Mouse (Mus musculus): Measurements from ENCODE around the gene Ankrd44. TPM values are rescaled to one million over a fixed set of nuclear protein-coding genes. Genes with fewer than 3 reads are reported as not detected.

The Ankrd44 gene
- polyA plus RNA-seq, 1 experiment: not detected

DNA sequence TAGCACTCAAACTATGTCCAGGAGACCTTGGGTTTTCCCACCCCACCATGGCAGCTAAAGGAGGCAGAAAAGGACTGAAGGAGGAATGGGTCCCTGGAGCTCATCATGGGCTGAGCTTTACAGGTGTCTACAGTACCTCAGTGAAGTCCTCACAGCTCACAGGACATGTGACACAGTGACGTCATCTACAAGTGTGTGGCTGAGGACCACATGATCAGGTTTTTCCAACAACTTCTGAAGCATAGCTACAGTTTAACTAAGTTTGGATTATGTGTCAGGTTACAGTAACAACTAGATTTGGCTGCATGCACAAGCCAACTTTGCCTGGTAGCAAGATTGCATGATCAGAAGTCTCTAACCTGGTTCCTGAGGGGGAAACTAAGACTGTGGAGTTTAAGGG lies 78.9 kb downstream of the Ankrd44 start:
- no peak for TF ChIP-seq GATA1 (IDR thresholded peaks at IDR 0.05; ENCODE audit: low read length)

GRCm38 (mm10) chr1:54846346-54847000 lies 79.7 kb downstream of the Ankrd44 start:
- TF ChIP-seq GATA1 (IDR thresholded peaks at IDR 0.05; ENCODE audit: low read length): no peak

GRCm38 (mm10) chr1:54844361-54844760 lies 81.8 kb downstream of the Ankrd44 start:
- no peak for TF ChIP-seq GATA1 (IDR thresholded peaks at IDR 0.05; ENCODE audit: low read length)

DNA sequence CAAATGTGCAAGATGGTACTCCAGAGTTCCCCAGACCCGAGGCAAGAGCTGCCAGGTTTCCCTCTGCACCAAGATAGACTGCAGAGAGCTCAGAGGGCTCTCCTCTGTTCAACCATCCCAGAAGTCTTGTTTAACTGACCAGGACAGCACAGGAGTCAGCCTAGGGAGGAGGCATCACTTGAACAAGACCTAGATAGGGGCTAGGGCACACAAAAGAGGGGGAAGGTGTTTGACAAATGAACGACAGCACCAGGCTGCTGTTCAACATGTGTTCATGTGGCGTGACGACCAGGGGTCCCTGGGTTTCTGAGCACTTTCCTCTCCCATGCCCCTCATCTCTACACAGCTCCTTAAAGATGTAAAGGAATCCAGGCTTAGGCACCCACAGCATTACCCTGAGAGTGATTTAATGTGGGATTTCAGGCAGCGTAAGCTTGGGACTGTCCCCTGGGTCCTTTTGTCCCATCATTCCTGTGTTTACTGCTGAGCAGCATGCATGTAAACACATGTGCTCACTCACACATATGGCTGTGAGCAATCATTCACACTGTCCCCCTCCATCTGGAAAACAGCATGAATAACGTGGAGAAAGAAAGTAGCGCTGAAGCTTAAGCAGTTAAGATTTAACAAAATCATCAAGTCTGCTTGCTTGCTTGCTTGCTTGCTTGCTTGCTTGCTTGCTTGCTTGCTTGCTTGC lies 83.3 kb downstream of the Ankrd44 start:
- TF ChIP-seq GATA1 (IDR thresholded peaks at IDR 0.05; ENCODE audit: low read length): no peak

- no peak for TF ChIP-seq GATA1 (IDR thresholded peaks at IDR 0.05; ENCODE audit: low read length)
Observed at GRCm38 (mm10) chr1:54841788-54842187, 84.4 kb downstream of the Ankrd44 start.

GRCm38 (mm10) chr1:54840040-54840439 lies 86.1 kb downstream of the Ankrd44 start:
- TF ChIP-seq GATA1 (IDR thresholded peaks at IDR 0.05; ENCODE audit: low read length): no peak

GRCm38 (mm10) chr1:54838486-54838805 lies 87.7 kb downstream of the Ankrd44 start:
- no peak for TF ChIP-seq GATA1 (IDR thresholded peaks at IDR 0.05; ENCODE audit: low read length)

DNA sequence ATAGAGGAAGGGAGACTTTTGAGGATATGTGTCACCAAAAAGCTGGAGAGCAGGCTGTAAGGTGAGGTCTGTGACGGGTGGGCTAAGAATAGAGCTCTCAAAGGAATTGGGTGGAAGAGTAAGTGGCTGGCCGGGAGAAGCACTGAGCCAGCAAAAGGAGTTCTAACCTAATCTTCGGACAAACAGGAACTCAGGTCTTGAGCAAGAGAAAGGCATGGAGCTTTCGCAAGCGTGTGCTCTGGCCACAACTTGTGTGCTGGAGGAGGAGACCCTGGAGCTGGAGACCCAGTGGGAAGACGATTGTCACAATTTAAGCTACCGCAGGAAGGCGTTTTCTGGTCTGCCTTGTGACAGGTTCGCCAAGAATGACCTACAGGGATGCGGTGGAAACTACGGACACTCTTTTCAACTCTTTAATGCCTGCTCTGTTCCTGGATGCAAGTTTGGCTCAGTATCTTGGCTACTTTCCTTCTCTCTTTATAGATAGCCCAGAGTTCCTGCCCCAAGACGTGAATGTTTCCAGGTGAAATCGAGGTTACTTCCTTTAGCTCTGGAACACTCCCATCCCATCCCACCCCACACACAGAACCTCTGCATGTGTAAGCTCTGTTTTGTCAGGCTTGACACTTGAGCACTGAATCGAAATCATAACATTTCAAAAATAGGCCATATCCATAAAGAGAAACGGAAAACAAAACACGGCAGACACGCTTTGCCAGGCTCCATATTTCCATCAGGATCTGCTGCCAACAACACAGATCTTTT lies 88.3 kb downstream of the Ankrd44 start:
- no peak for TF ChIP-seq GATA1 (IDR thresholded peaks at IDR 0.05; ENCODE audit: low read length)

- no peak for TF ChIP-seq GATA1 (IDR thresholded peaks at IDR 0.05; ENCODE audit: low read length)
Observed at GRCm38 (mm10) chr1:54835661-54836205, 90.5 kb downstream of the Ankrd44 start.

DNA sequence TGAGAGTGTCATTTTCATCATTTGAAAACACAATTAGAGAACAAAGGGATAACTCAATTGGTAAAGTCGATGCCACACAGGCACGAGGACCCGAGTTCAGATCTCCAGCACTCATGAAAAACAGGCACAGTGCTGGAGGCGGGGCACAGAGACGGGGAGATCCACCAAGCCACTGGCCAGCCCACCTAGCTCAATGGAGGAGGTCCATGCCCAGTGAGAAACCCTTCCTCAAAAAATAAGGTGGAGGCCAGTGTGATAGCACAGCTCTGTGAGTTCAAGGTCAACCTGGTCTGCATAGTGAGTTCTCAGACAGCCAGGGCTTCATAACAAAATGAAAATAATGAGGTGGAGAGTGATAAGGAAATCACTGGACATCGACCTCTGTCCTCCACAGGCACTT lies 93.0 kb downstream of the Ankrd44 start:
- no peak for TF ChIP-seq GATA1 (IDR thresholded peaks at IDR 0.05; ENCODE audit: low read length)

GRCm38 (mm10) chr1:54832765-54833164 lies 93.4 kb downstream of the Ankrd44 start:
- no peak for TF ChIP-seq GATA1 (IDR thresholded peaks at IDR 0.05; ENCODE audit: low read length)

GRCm38 (mm10) chr1:54830223-54830622 lies 96.0 kb downstream of the Ankrd44 start:
- TF ChIP-seq GATA1 (IDR thresholded peaks at IDR 0.05; ENCODE audit: low read length): no peak

GRCm38 (mm10) chr1:54829681-54830213 lies 96.4 kb downstream of the Ankrd44 start:
- TF ChIP-seq GATA1 (IDR thresholded peaks at IDR 0.05; ENCODE audit: low read length): no peak

DNA sequence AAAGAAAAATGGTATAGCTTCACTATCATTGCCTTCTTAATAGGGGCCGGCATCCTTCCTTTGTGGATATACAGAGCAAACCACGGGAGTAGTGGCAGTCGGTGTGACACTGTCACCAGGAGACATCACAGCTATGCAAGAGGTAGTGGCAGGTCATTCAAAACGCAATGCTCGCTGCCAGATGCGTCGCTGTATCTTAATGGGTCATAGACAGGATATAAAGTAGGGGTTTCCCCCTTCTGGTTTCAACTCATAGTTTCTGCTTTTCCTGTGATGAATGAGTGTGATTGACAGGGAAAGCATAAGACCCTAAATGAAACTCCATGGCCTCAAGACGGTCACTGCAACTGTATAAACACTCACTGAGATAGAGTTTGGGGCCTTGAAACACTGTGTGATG lies 98.4 kb downstream of the Ankrd44 start:
- TF ChIP-seq GATA1 (IDR thresholded peaks at IDR 0.05; ENCODE audit: low read length): no peak

- no peak for TF ChIP-seq GATA1 (IDR thresholded peaks at IDR 0.05; ENCODE audit: low read length)
Observed at GRCm38 (mm10) chr1:54827351-54827750, 98.8 kb downstream of the Ankrd44 start.

GRCm38 (mm10) chr1:54826426-54826986 lies 99.7 kb downstream of the Ankrd44 start:
- no peak for TF ChIP-seq GATA1 (IDR thresholded peaks at IDR 0.05; ENCODE audit: low read length)

Data from G1E-ER4 (cell line).